Mouse (Mus musculus) forebrain, embryonic 16.5 days (tissue): ENCODE results near the gene Ajap1. TPM values are rescaled to one million over a fixed set of nuclear protein-coding genes. Genes with fewer than 3 reads are reported as not detected.

Experiments used
- ATAC-seq: fragments of 200-750 bp; cut with Nextera tagmentation; 2 replicates; pipeline ENCODE4 v1.8.0; 2017; ENCODE audit warnings: mild to moderate bottlenecking, moderate library complexity
- H3K27ac ChIP-seq: fragments of 300-500 bp; sonication (generic); 2 replicates; pipeline ENCODE4 v1.5.1; 2014; ENCODE audit warnings: low read length, control low read depth
- H3K27me3 ChIP-seq: fragments of 300-500 bp; sonication (generic); replicated peaks from 2 replicates; pipeline ENCODE4 v1.6.1; 2014; ENCODE audit warnings: low read length; ENCODE audit not compliant: control insufficient read depth, insufficient read depth
- H3K36me3 ChIP-seq: fragments of 300-500 bp; sonication (generic); 2 replicates; pipeline ENCODE4 v1.6.1; 2014; ENCODE audit not compliant: control insufficient read depth, insufficient read depth
- H3K4me1 ChIP-seq: fragments of 300-500 bp; sonication (generic); replicated peaks from 2 replicates; pipeline ENCODE4 v1.6.1; 2014; ENCODE audit warnings: low read length; ENCODE audit not compliant: control insufficient read depth, insufficient read depth
- H3K4me2 ChIP-seq: fragments of 300-500 bp; sonication (generic); 2 replicates; pipeline ENCODE4 v1.6.1; 2014; ENCODE audit warnings: mild to moderate bottlenecking, low read length, control low read depth
- H3K4me3 ChIP-seq: fragments of 300-500 bp; sonication (generic); replicated peaks from 2 replicates; pipeline ENCODE4 v1.5.1; 2014; ENCODE audit warnings: mild to moderate bottlenecking, low read length, control low read depth
- H3K9ac ChIP-seq: fragments of 300-500 bp; sonication (generic); replicated peaks from 2 replicates; pipeline ENCODE4 v1.6.1; 2014; ENCODE audit warnings: low read depth, low read length, control low read depth
- H3K9me3 ChIP-seq: fragments of 300-500 bp; sonication (generic); 2 replicates; pipeline ENCODE4 v1.6.1; 2016; ENCODE audit warnings: low read length; ENCODE audit not compliant: control insufficient read depth
- WGBS: fragments of 180-500 bp; shearing (Covaris S2); extraction: QIAGEN DNeasy Blood & Tissue Kit; methylation state at CpG from one replicate; pipeline ENCODE4 v1.1.7; 2014; 5-methylcytosine and 5-hydroxymethylcytosine counted together
- polyA plus RNA-seq: library from polyadenylated mRNA; unstranded; fragments of >200 nt; fragmentation: Nextera tagmentation; extraction: Ambion mirVana; gene quantifications from 2 replicates; pipeline ENCODE4 v1.2.1, GENCODE M21; 2015

The Ajap1 gene
- 3.2 and 4.5 TPM in 2 replicates for polyA plus RNA-seq

- no peaks in the 10 kb centered on the region for H3K9me3 ChIP-seq
- H3K36me3 ChIP-seq: no peaks in the 10 kb centered on the region
- H3K4me2 ChIP-seq: peak within 1 kb of the TSS; percentile 92
- H3K9ac ChIP-seq: peak within 1 kb of the TSS; percentile 70
- peaks cover 25% of the 10 kb centered on the region for H3K27me3 ChIP-seq
- under 1% methylated on average over 88 of the region's 114 CpGs for WGBS
- H3K4me1 ChIP-seq: peaks cover 59% of the 10 kb centered on the region
- ATAC-seq: peak; percentile 47
- H3K4me3 ChIP-seq: peak within 1 kb of the TSS; percentile 55
- no peak within 1 kb of the TSS; the same call in 1 of the 2 replicates for H3K27ac ChIP-seq
Measured at GRCm38 (mm10) chr4:153482459-153483338, at the start of gene Ajap1. Ajap1 (minus strand) TSS chr4:153482811.

- H3K9me3 ChIP-seq: no peaks in the 10 kb centered on the region
- no peaks in the 10 kb centered on the region for H3K27me3 ChIP-seq
- no peaks in the 10 kb centered on the region for H3K4me1 ChIP-seq
- H3K4me2 ChIP-seq: no peak overlapping the region
- H3K9ac ChIP-seq: no peak overlapping the region
- WGBS: 83% methylated on average over 14 of the region's 14 CpGs
- H3K4me3 ChIP-seq: no peak overlapping the region
- H3K27ac ChIP-seq: no peak overlapping the region
- no peak for ATAC-seq
- no peaks in the 10 kb centered on the region for H3K36me3 ChIP-seq
Measured at GRCm38 (mm10) chr4:153530536-153530935, 47.9 kb upstream of the Ajap1 start.

GRCm38 (mm10) chr4:153521601-153522000 is 39.0 kb upstream of the Ajap1 start:
- Histone ChIP-seq H3K36me3 (no peaks in the 10 kb centered on the region), H3K27ac (no peak overlapping the region), H3K9ac (no peak overlapping the region), H3K4me2 (no peak overlapping the region), H3K4me3 (no peak overlapping the region), H3K27me3 (no peaks in the 10 kb centered on the region), H3K9me3 (no peaks in the 10 kb centered on the region), H3K4me1 (no peaks in the 10 kb centered on the region)
- WGBS: 6% methylated on average over 1 of the region's 1 CpGs
- no peak for ATAC-seq

- Histone ChIP-seq H3K36me3 (no peaks in the 10 kb centered on the region), H3K9me3 (no peaks in the 10 kb centered on the region), H3K4me2 (no peak overlapping the region), H3K27ac (no peak overlapping the region), H3K9ac (no peak overlapping the region), H3K4me3 (no peak overlapping the region), H3K4me1 (no peaks in the 10 kb centered on the region), H3K27me3 (no peaks in the 10 kb centered on the region)
- 90% methylated on average over 3 of the region's 3 CpGs for WGBS
- no peak for ATAC-seq
Measured at GRCm38 (mm10) chr4:153519888-153520287, 37.3 kb upstream of the Ajap1 start.

GRCm38 (mm10) chr4:153519289-153519688 is 36.7 kb upstream of the Ajap1 start:
- Histone ChIP-seq H3K9ac (no peak overlapping the region), H3K9me3 (no peaks in the 10 kb centered on the region), H3K27me3 (no peaks in the 10 kb centered on the region), H3K4me3 (no peak overlapping the region), H3K4me2 (no peak overlapping the region), H3K27ac (no peak overlapping the region), H3K36me3 (no peaks in the 10 kb centered on the region), H3K4me1 (no peaks in the 10 kb centered on the region)
- 93% methylated on average over 1 of the region's 1 CpGs for whole genome bisulfite sequencing
- no peak for ATAC-seq

- Histone ChIP-seq H3K27me3 (no peaks in the 10 kb centered on the region), H3K27ac (no peak overlapping the region), H3K36me3 (no peaks in the 10 kb centered on the region), H3K9ac (no peak overlapping the region), H3K9me3 (no peaks in the 10 kb centered on the region), H3K4me2 (no peak overlapping the region), H3K4me1 (no peaks in the 10 kb centered on the region), H3K4me3 (no peak overlapping the region)
- no peak for ATAC-seq
- 57% methylated on average over 10 of the region's 10 CpGs for WGBS
Measured at GRCm38 (mm10) chr4:153515786-153516185, 33.2 kb upstream of the Ajap1 start.

- Histone ChIP-seq H3K27ac (no peak overlapping the region), H3K9ac (no peak overlapping the region), H3K4me1 (no peaks in the 10 kb centered on the region), H3K36me3 (no peaks in the 10 kb centered on the region), H3K4me3 (no peak overlapping the region), H3K4me2 (no peak overlapping the region), H3K27me3 (no peaks in the 10 kb centered on the region), H3K9me3 (no peaks in the 10 kb centered on the region)
- 84% methylated on average over 6 of the region's 6 CpGs for WGBS
- ATAC-seq: no peak
Measured at GRCm38 (mm10) chr4:153514071-153514470, 31.5 kb upstream of the Ajap1 start.

- 80% methylated on average over 1 of the region's 1 CpGs for WGBS
- Histone ChIP-seq H3K9me3 (no peaks in the 10 kb centered on the region), H3K27ac (no peak overlapping the region), H3K27me3 (no peaks in the 10 kb centered on the region), H3K9ac (no peak overlapping the region), H3K4me1 (no peaks in the 10 kb centered on the region), H3K4me3 (no peak overlapping the region), H3K36me3 (no peaks in the 10 kb centered on the region), H3K4me2 (no peak overlapping the region)
- no peak for ATAC-seq
Measured at GRCm38 (mm10) chr4:153511530-153511929, 28.9 kb upstream of the Ajap1 start.

- no peak overlapping the region for H3K27ac ChIP-seq
- H3K27me3 ChIP-seq: no peaks in the 10 kb centered on the region
- H3K9ac ChIP-seq: no peak overlapping the region
- H3K4me1 ChIP-seq: no peaks in the 10 kb centered on the region
- ATAC-seq: no peak
- H3K9me3 ChIP-seq: no peaks in the 10 kb centered on the region
- no peak overlapping the region for H3K4me3 ChIP-seq
- 92% methylated on average over 7 of the region's 7 CpGs for WGBS
- no peak overlapping the region for H3K4me2 ChIP-seq
- H3K36me3 ChIP-seq: no peaks in the 10 kb centered on the region
Measured at GRCm38 (mm10) chr4:153501936-153502335, 19.3 kb upstream of the Ajap1 start.
